Mouse (Mus musculus) heart, adult 2 months (tissue): ENCODE measurements around the gene Irf1.

Source experiments
- CTCF ChIP-seq: fragments of 200-600 bp; IDR thresholded peaks from 2 replicates; pipeline ENCODE4 v1.8.1; 2022; ENCODE audit warnings: antibody characterized with exemption, mild to moderate bottlenecking, moderate library complexity
- POLR2A ChIP-seq: fragments of 200-500 bp; IDR thresholded peaks from 2 replicates; pipeline ENCODE4 v1.6.1; 2011; ENCODE audit warnings: mild to moderate bottlenecking, low read depth, low read length, control low read depth; ENCODE audit not compliant: insufficient read depth

GRCm38 (mm10) chr11:53809354-53809753 lies 39.5 kb downstream of the Irf1 start:
- TF ChIP-seq CTCF: no peak
- no peak for TF ChIP-seq POLR2A
